ENCODE assay signal across 8 mouse cellular contexts in the genomic region with DNA sequence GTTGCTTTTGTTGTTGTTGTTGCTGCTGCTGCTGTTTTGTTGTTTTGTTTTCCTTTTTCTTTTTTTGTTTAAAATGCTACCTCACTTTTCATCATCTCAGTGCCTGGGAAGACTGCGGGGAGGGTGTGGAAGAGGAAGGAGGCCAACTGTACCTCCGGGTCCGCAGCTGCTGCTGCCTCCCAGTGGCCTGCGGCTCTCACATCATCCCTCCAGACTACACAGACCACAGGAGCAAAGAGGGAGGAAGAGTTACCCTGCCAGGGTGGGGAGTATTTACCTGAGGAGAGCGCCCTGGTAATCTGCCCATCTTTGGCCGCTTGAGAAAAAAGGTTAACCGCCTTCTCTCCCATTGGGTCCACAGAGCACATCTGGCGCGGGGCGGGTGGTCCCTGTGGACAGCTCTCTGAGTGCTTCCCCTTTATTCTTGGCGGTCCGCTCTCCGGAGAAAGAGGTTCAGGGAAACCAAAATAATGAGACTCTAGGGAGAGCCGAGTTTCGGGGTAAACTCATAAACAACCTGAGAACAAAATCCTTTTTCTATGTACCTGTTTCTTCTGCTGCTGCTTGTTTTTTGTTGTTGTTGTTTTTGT. TPM values are rescaled to one million over a fixed set of nuclear protein-coding genes. Genes with fewer than 3 reads are reported as not detected.
DNase-seq lines count a peak whose midpoint lies in the region; ATAC-seq and TF ChIP-seq lines count a peak whose summit lies in the region.

No protein-coding gene starts in this region.

- H3K36me3 ChIP-seq in spleen, adult 2 months (ENCODE audit: control insufficient read depth, insufficient read depth, low read length): no peaks in the 10 kb centered on the region

- H3K4me1 ChIP-seq in cerebellum, adult 2 months (ENCODE audit: control insufficient read depth, insufficient read depth, low read length): no peaks in the 10 kb centered on the region
- no peaks in the 10 kb centered on the region for H3K4me1 ChIP-seq in spleen, adult 2 months (ENCODE audit: control insufficient read depth, insufficient read depth, insufficient read length)

- H3K27me3 ChIP-seq in cerebellum, adult 2 months (ENCODE audit: control insufficient read depth, insufficient read depth, low read length): no peaks in the 10 kb centered on the region
- no peaks in the 10 kb centered on the region for H3K27me3 ChIP-seq in spleen, adult 2 months (ENCODE audit: control insufficient read depth, insufficient read depth, low read length)

- TF ChIP-seq CTCF in cerebellum, adult 2 months (IDR thresholded peaks at IDR 0.05; ENCODE audit: borderline replicate concordance, insufficient read depth, low read depth, low read length): peak; percentile 39; the same call in 1 of the 2 replicates
- TF ChIP-seq CTCF in spleen, adult 2 months (IDR thresholded peaks at IDR 0.05; ENCODE audit: extremely low read depth, insufficient read depth, insufficient read length, insufficient replicate concordance): peak; percentile 70; the same call in 1 of the 2 replicates

- no peak for TF ChIP-seq POLR2A in cerebellum, adult 2 months (IDR thresholded peaks at IDR 0.05; ENCODE audit: borderline replicate concordance, insufficient read depth, low read length)
- TF ChIP-seq POLR2A in spleen, adult 2 months (IDR thresholded peaks at IDR 0.05; ENCODE audit: low read depth, low read length): no peak

- no peak for DNase-seq in cerebellum, adult 2 months
- no peak for DNase-seq in cerebellum, postnatal 14 days
- DNase-seq in spleen, adult 2 months (ENCODE audit: low read depth in 1 of 2, low spot score in 2 of 2): peak in 1 of 2 experiments; percentile 31
- no peak for DNase-seq in spleen, adult 12 weeks (ENCODE audit: low spot score)
- peak; percentile 58 for DNase-seq in induced T-regulatory cell, adult 2 months (ENCODE audit: low read depth)
- DNase-seq in layer of hippocampus, adult 8-10 months (ENCODE audit: low spot score in 2 of 2): no peak
- DNase-seq in c-Kit-positive CD71-positive TER-119-positive erythroid progenitor cells, embryonic 14.5 days (ENCODE audit: low spot score): no peak

- H3K27ac ChIP-seq in cerebellum, adult 2 months (ENCODE audit: insufficient read depth, low read length): no peak overlapping the region
- H3K27ac ChIP-seq in spleen, adult 2 months (ENCODE audit: insufficient read depth, low read length): no peak overlapping the region

- peak; percentile 83 for ATAC-seq in megakaryocyte-erythroid progenitor cell, adult 5-6 weeks (replicated peaks; ENCODE audit: low FRiP score, low TSS enrichment, poor library complexity, severe bottlenecking)

- 44% methylated on average over 15 of the region's 15 CpGs for WGBS in cerebellum, adult 2 months
- 11% methylated on average over 15 of the region's 15 CpGs for WGBS in spleen, adult 2 months

- H3K4me3 ChIP-seq in cerebellum, adult 2 months (replicated peaks; ENCODE audit: insufficient read depth, low read depth, low read length): no peak overlapping the region
- H3K4me3 ChIP-seq in spleen, adult 2 months (ENCODE audit: extremely low read depth, insufficient read depth, insufficient read length): peak overlapping the region; percentile 31; the same call in 1 of the 2 replicates

RNA-seq across cellular contexts. Expression of a gene that starts 10.1 kb away (rescaled TPM):
- 129 and 136 TPM in 2 replicates for polyA plus RNA-seq in cerebellum, adult 2 months (2012; rRNA removed)
- polyA plus RNA-seq in spleen, adult 2 months (2012; rRNA removed): 189 and 210 TPM in 2 replicates
- total RNA-seq in megakaryocyte-erythroid progenitor cell, adult 5-6 weeks (2014; fragmentation: Nextera tagmentation): 501 and 513 TPM in 2 replicates
- 747 and 1,154 TPM in 2 replicates for total RNA-seq in megakaryocyte-erythroid progenitor cell, adult 5-6 weeks (2017)
- 100 to 1,000 TPM; 117 to 141 (median 132) TPM for total RNA-seq in layer of hippocampus, adult 8-10 months (2022)

RNA-seq across cellular contexts. Expression of a gene that starts 14.5 kb away (rescaled TPM):
- polyA plus RNA-seq in cerebellum, adult 2 months (2012; rRNA removed): 82.8 and 86.7 TPM in 2 replicates
- polyA plus RNA-seq in spleen, adult 2 months (2012; rRNA removed): 119 and 149 TPM in 2 replicates
- total RNA-seq in megakaryocyte-erythroid progenitor cell, adult 5-6 weeks (2014; fragmentation: Nextera tagmentation): 123 TPM in 2 replicates
- 79.5 and 95.0 TPM in 2 replicates for total RNA-seq in megakaryocyte-erythroid progenitor cell, adult 5-6 weeks (2017)
- total RNA-seq in layer of hippocampus, adult 8-10 months (2022): 10 to 100 TPM; 56.9 to 81.7 (median 64.5) TPM
